Mouse (Mus musculus) thymus, postnatal 10 days (tissue): ENCODE results near the gene Nat14.

Experiments used
- DNase-seq, 2 experiments: peaks; one replicate each; pipeline ENCODE4 v3.0.0; 2021; ENCODE audit warnings: low spot score in 2 of 2

Gene Nat14

GRCm38 (mm10) chr7:4948386-4948785 lies 26.6 kb downstream of the Nat14 start:
- no peak for DNase-seq

GRCm38 (mm10) chr7:4950561-4951342 lies 28.9 kb downstream of the Nat14 start:
- DNase-seq, result no peak

GRCm38 (mm10) chr7:4953815-4954445 lies 32.1 kb downstream of the Nat14 start:
- no peak for DNase-seq

GRCm38 (mm10) chr7:4957361-4957760 lies 35.5 kb downstream of the Nat14 start:
- DNase-seq, result no peak

GRCm38 (mm10) chr7:4963527-4963926 lies 41.7 kb downstream of the Nat14 start:
- DNase-seq, result no peak

GRCm38 (mm10) chr7:4964272-4964671 lies 42.4 kb downstream of the Nat14 start, which contains the start of gene Sbk2:
Gene Sbk2, minus strand, starts transcription at chr7:4964406.
- DNase-seq, result peak; percentile 74 to 90

GRCm38 (mm10) chr7:4964988-4965387 lies 43.2 kb downstream of the Nat14 start:
- DNase-seq, result no peak

- no peak for DNase-seq
These were observed 49.2 kb downstream of the Nat14 start, which contains the start of gene Sbk3 for GRCm38 (mm10) chr7:4971068-4971467. Gene Sbk3, minus strand, starts transcription at chr7:4971168.

- DNase-seq, result no peak
These were observed 49.9 kb downstream of the Nat14 start for GRCm38 (mm10) chr7:4971710-4972109.

GRCm38 (mm10) chr7:4972321-4973047 lies 50.7 kb downstream of the Nat14 start:
- no peak for DNase-seq
